Mouse (Mus musculus) kidney, postnatal 4 days (tissue): ENCODE data around the gene Paip2b.
A peak's percentile ranks its signal among the peaks of the same experiment; 100 is the strongest.
"Not testable (repeated sequence)": the region's sequence is repeated elsewhere in the genome, so short reads cannot be mapped to it uniquely, and the experiment has no call there.

Source experiments
- DNase-seq, 2 experiments: peaks; one replicate each; pipeline ENCODE4 v3.0.0; 2021; ENCODE audit warnings: mixed read lengths in 2 of 2

Gene Paip2b

GRCm38 (mm10) chr6:83831606-83832123, at the start of gene Paip2b:
Paip2b (minus strand) TSS chr6:83831741.
- peak; percentile 99 for DNase-seq

GRCm38 (mm10) chr6:83879815-83880214, 48.3 kb upstream of the Paip2b start:
- DNase-seq: peak; percentile 65 to 66

- peak; percentile 54 to 71 for DNase-seq
These were observed 36.4 kb upstream of the Paip2b start for GRCm38 (mm10) chr6:83867598-83868585.

- peak; percentile 96 for DNase-seq
These were observed 35.5 kb upstream of the Paip2b start, which contains the start of gene Zfp638 for GRCm38 (mm10) chr6:83866954-83867597. Zfp638 (plus strand) TSS chr6:83867109.

- DNase-seq: peak in 1 of 2 experiments; percentile 16
These were observed 34.9 kb upstream of the Paip2b start for GRCm38 (mm10) chr6:83866423-83866822.

GRCm38 (mm10) chr6:83863538-83863937, 32.0 kb upstream of the Paip2b start:
- no peak for DNase-seq

GRCm38 (mm10) chr6:83860033-83860432, 28.5 kb upstream of the Paip2b start:
- no peak for DNase-seq

- DNase-seq: no peak
These were observed 25.9 kb upstream of the Paip2b start for GRCm38 (mm10) chr6:83857476-83857875.

GRCm38 (mm10) chr6:83849446-83849845, 17.9 kb upstream of the Paip2b start:
- no peak for DNase-seq

GRCm38 (mm10) chr6:83846141-83846540, 14.6 kb upstream of the Paip2b start:
- DNase-seq: no peak

- DNase-seq: no peak
These were observed 13.4 kb upstream of the Paip2b start for GRCm38 (mm10) chr6:83844913-83845312.

GRCm38 (mm10) chr6:83840086-83840485, 8.5 kb upstream of the Paip2b start:
- no peak for DNase-seq

- no peak for DNase-seq
These were observed 6.5 kb upstream of the Paip2b start for GRCm38 (mm10) chr6:83838046-83838445.

- DNase-seq: no peak
These were observed 5.3 kb upstream of the Paip2b start for GRCm38 (mm10) chr6:83836826-83837225.

GRCm38 (mm10) chr6:83832393-83832792, 852 bp upstream of the Paip2b start:
- not testable (repeated sequence) for DNase-seq

GRCm38 (mm10) chr6:83830941-83831605, 468 bp downstream of the Paip2b start:
- DNase-seq: no peak

- DNase-seq: no peak
These were observed 9.7 kb downstream of the Paip2b start for GRCm38 (mm10) chr6:83821856-83822255.

GRCm38 (mm10) chr6:83820727-83821515, 10.6 kb downstream of the Paip2b start:
- no peak for DNase-seq

GRCm38 (mm10) chr6:83818996-83819395, 12.5 kb downstream of the Paip2b start:
- no peak for DNase-seq

GRCm38 (mm10) chr6:83815801-83816200, 15.7 kb downstream of the Paip2b start:
- no peak for DNase-seq

- no peak for DNase-seq
These were observed 28.7 kb downstream of the Paip2b start for GRCm38 (mm10) chr6:83802846-83803245.

- no peak for DNase-seq
These were observed 29.5 kb downstream of the Paip2b start for GRCm38 (mm10) chr6:83802033-83802432.
